Mouse (Mus musculus): ENCODE data around the gene Timm10. TPM values are rescaled to one million over a fixed set of nuclear protein-coding genes. Genes with fewer than 3 reads are reported as not detected.

Timm10 gene
- polyA plus RNA-seq, 1 experiment from 2014 or later = 28.5 TPM

DNA sequence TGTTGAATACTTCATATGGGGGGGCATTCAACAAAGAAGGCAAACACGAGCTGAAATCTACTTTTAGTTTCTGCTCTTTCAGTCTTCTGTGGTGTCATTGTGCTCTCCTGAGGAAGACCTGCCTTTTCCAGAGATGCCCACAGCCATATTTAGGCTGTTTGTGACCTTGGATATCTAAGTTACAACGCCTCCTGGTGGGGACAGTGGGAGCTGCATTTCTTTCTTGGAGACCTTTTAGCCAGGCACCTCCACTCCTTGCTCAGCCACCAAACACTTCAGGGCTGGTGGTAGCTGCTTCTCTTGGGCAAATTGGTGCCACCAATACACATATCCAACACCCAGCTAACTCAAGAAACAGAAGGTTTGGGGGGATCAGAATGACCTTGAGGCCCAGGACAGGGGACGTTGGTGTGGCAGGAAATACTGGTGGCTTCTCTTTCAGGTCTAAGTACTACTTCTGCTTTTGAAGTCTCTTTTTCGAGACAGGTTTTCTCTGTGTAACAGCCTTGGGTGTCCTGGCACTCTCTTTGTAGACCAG lies 43.9 kb downstream of the Timm10 start:
- DNase-seq (ENCODE audit: low spot score) (peak; percentile 13), ATAC-seq (no peak)
- Histone ChIP-seq H3K9me3 (ENCODE audit: low read length) (no peaks in the 10 kb centered on the region), H3K27ac (ENCODE audit: low read length) (no peak overlapping the region), H3K4me2 (replicated peaks; ENCODE audit: low read depth, low read length) (no peak overlapping the region), H3K4me1 (ENCODE audit: insufficient read depth, low read depth, low read length) (peaks cover 5% of the 10 kb centered on the region), H3K27me3 (replicated peaks; ENCODE audit: insufficient read depth, low read length) (peaks cover 29% of the 10 kb centered on the region), H3K36me3 (ENCODE audit: insufficient read depth, low read length) (no peaks in the 10 kb centered on the region), H3K9ac (replicated peaks; ENCODE audit: low read depth) (no peak overlapping the region), H3K4me3 (ENCODE audit: low read depth, low read length) (no peak overlapping the region)
- TF ChIP-seq CTCF (IDR thresholded peaks at IDR 0.05) (peak; percentile 54), EP300 (IDR thresholded peaks at IDR 0.05) (no peak)
- WGBS = 60% methylated on average over 4 of the region's 4 CpGs

DNA sequence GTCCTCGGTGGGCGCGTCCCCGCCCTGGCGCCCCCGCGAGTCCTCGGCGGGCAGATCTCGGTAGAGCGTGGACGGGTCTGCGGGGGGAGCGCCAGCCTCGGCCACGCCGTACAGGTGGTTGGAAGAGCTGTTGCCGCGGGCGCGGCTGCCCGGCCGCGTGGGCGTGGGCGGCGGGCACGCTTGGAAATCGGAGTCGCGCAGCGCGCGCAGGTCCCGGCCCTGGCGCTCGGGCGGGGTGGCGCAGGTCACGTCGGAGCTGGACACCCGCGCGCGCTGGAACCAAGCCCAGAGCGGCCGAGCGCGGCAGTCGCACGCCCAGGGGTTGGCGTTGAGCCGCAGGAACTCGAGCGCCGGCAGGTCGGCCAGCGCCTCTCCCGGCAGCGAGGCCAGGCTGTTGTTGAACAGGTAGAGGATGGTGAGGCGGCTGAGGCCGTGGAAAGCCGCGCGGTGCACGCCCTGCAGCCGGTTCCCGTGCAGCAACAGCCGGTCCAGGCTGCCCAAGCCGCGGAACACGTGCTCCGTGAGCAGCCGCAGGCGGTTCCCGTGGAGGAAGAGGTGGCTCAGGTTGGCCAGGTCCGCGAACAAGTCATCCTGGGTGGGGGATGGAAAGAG lies 45.4 kb downstream of the Timm10 start:
- DNase-seq (ENCODE audit: low spot score) = peak; percentile 52
- Histone ChIP-seq H3K36me3 (ENCODE audit: insufficient read depth, low read length) (no peaks in the 10 kb centered on the region), H3K4me2 (replicated peaks; ENCODE audit: low read depth, low read length) (peak overlapping the region; percentile 75), H3K27ac (ENCODE audit: low read length) (no peak overlapping the region), H3K4me1 (ENCODE audit: insufficient read depth, low read depth, low read length) (peaks cover 5% of the 10 kb centered on the region), H3K4me3 (ENCODE audit: low read depth, low read length) (peak overlapping the region; percentile 41), H3K9ac (replicated peaks; ENCODE audit: low read depth) (no peak overlapping the region), H3K27me3 (replicated peaks; ENCODE audit: insufficient read depth, low read length) (peaks cover 23% of the 10 kb centered on the region), H3K9me3 (ENCODE audit: low read length) (no peaks in the 10 kb centered on the region)
- ATAC-seq = peak; percentile 66
- under 1% methylated on average over 60 of the region's 78 CpGs for WGBS
- TF ChIP-seq CTCF (IDR thresholded peaks at IDR 0.05) (no peak), EP300 (IDR thresholded peaks at IDR 0.05) (no peak)

- H3K4me3 ChIP-seq (ENCODE audit: low read depth, low read length) = no peak overlapping the region
- H3K4me1 ChIP-seq (ENCODE audit: insufficient read depth, low read depth, low read length) = peaks cover 5% of the 10 kb centered on the region
- no peak for TF ChIP-seq EP300 (IDR thresholded peaks at IDR 0.05)
- no peak for TF ChIP-seq CTCF (IDR thresholded peaks at IDR 0.05)
- H3K4me2 ChIP-seq (replicated peaks; ENCODE audit: low read depth, low read length) = no peak overlapping the region
- H3K9me3 ChIP-seq (ENCODE audit: low read length) = no peaks in the 10 kb centered on the region
- no peaks in the 10 kb centered on the region for H3K36me3 ChIP-seq (ENCODE audit: insufficient read depth, low read length)
- DNase-seq (ENCODE audit: low spot score) = no peak
- no peak overlapping the region for H3K27ac ChIP-seq (ENCODE audit: low read length)
- ATAC-seq = no peak
- H3K9ac ChIP-seq (replicated peaks; ENCODE audit: low read depth) = no peak overlapping the region
- peaks cover 23% of the 10 kb centered on the region for H3K27me3 ChIP-seq (replicated peaks; ENCODE audit: insufficient read depth, low read length)
- 33% methylated on average over 6 of the region's 6 CpGs for WGBS
Observed at GRCm38 (mm10) chr2:84875842-84876241, 49.0 kb downstream of the Timm10 start.

Other genes starting within 250 kb of the Timm10 start
- 38.2 and 42.9 TPM in 2 replicates for gene Ctnnd1, start 176.2 kb upstream of the Timm10 start, polyA plus RNA-seq (2015; fragmentation: Nextera tagmentation; extraction: Ambion mirVana)
- 0.06 and 0.07 TPM in 2 replicates for gene Btbd18, start 167.9 kb upstream of the Timm10 start, polyA plus RNA-seq (2015; fragmentation: Nextera tagmentation; extraction: Ambion mirVana)
- gene Selenoh, start 156.2 kb upstream of the Timm10 start, polyA plus RNA-seq (2015; fragmentation: Nextera tagmentation; extraction: Ambion mirVana) = 94.3 and 102 TPM in 2 replicates
- gene Gm28635, start 149.0 kb upstream of the Timm10 start, polyA plus RNA-seq (2015; fragmentation: Nextera tagmentation; extraction: Ambion mirVana) = not detected in 2 replicates
- gene Med19, start 148.6 kb upstream of the Timm10 start, polyA plus RNA-seq (2015; fragmentation: Nextera tagmentation; extraction: Ambion mirVana) = 21.0 and 22.6 TPM in 2 replicates
- 51.6 and 52.8 TPM in 2 replicates for gene Tmx2, start 147.9 kb upstream of the Timm10 start, polyA plus RNA-seq (2015; fragmentation: Nextera tagmentation; extraction: Ambion mirVana)
- 15.8 and 19.9 TPM in 2 replicates for gene Zdhhc5, start 111.8 kb upstream of the Timm10 start, polyA plus RNA-seq (2015; fragmentation: Nextera tagmentation; extraction: Ambion mirVana)
- gene Clp1, start 99.6 kb upstream of the Timm10 start, polyA plus RNA-seq (2015; fragmentation: Nextera tagmentation; extraction: Ambion mirVana) = 19.3 and 19.5 TPM in 2 replicates
- gene Ypel4, start 92.9 kb upstream of the Timm10 start, polyA plus RNA-seq (2015; fragmentation: Nextera tagmentation; extraction: Ambion mirVana) = 2.6 and 3.4 TPM in 2 replicates
- gene Gm19426, start 83.3 kb upstream of the Timm10 start, polyA plus RNA-seq (2015; fragmentation: Nextera tagmentation; extraction: Ambion mirVana) = 5.6 and 6.5 TPM in 2 replicates
- gene Serping1, start 51.6 kb upstream of the Timm10 start, polyA plus RNA-seq (2015; fragmentation: Nextera tagmentation; extraction: Ambion mirVana) = 269 and 283 TPM in 2 replicates
- 83.7 and 85.6 TPM in 2 replicates for gene Ube2l6, start 28.2 kb upstream of the Timm10 start, polyA plus RNA-seq (2015; fragmentation: Nextera tagmentation; extraction: Ambion mirVana)
- 0.44 and 0.53 TPM in 2 replicates for gene Smtnl1, start 4.3 kb upstream of the Timm10 start, polyA plus RNA-seq (2015; fragmentation: Nextera tagmentation; extraction: Ambion mirVana)
- 4.9 and 6.6 TPM in 2 replicates for gene Slc43a1, start 11.9 kb downstream of the Timm10 start, polyA plus RNA-seq (2015; fragmentation: Nextera tagmentation; extraction: Ambion mirVana)
- gene Rtn4rl2, start 59.7 kb downstream of the Timm10 start, polyA plus RNA-seq (2015; fragmentation: Nextera tagmentation; extraction: Ambion mirVana) = 0.62 and 1.1 TPM in 2 replicates
- gene Slc43a3, start 109.6 kb downstream of the Timm10 start, polyA plus RNA-seq (2015; fragmentation: Nextera tagmentation; extraction: Ambion mirVana) = 121 and 122 TPM in 2 replicates
- gene Prg2, start 153.5 kb downstream of the Timm10 start, polyA plus RNA-seq (2015; fragmentation: Nextera tagmentation; extraction: Ambion mirVana) = not detected in 2 replicates
- gene Prg3, start 161.2 kb downstream of the Timm10 start, polyA plus RNA-seq (2015; fragmentation: Nextera tagmentation; extraction: Ambion mirVana) = not detected in 2 replicates
- 81.8 and 87.3 TPM in 2 replicates for gene Ssrp1, start 210.2 kb downstream of the Timm10 start, polyA plus RNA-seq (2015; fragmentation: Nextera tagmentation; extraction: Ambion mirVana)
- 0.07 and 0.08 TPM in 2 replicates for gene P2rx3, start 210.5 kb downstream of the Timm10 start, polyA plus RNA-seq (2015; fragmentation: Nextera tagmentation; extraction: Ambion mirVana)
- gene Tnks1bp1, start 221.0 kb downstream of the Timm10 start, polyA plus RNA-seq (2015; fragmentation: Nextera tagmentation; extraction: Ambion mirVana) = 40.3 and 40.7 TPM in 2 replicates

All from lung, postnatal 0 days (tissue).